Mouse (Mus musculus) MN1 (cell line): ENCODE measurements at regions not wholly inside any gene's neighbourhood (a gene's known extent, or its start where the extent isn't known, plus 50 kb on each side); places are given as distances from the start of the nearest gene placed in this dataset.
A peak's percentile ranks its signal among the peaks of the same experiment; 100 is the strongest.

Experiments used
- DNase-seq: peaks from one replicate; pipeline ENCODE4 v3.0.0-alpha.2; 2016; ENCODE audit warnings: low spot score

DNA sequence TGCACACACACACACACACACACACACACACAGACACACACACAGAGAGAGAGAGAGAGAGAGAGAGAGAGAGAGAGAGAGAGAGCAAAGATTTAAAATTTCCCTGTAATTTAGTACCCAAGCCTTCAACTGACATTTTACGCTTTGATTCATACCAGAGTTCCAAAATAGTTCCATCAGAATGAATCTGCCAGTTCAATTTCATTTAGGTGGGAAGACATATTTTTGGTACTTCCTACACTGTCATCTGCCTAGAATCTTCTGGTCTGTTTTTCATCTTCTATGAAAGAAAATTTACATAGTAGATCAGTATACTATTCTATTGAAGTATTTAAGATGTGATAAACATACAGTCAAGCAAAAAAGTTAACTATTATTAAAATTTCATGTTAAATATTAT, 1177.4 kb downstream of the Zpld1 start:
- DNase-seq, result no peak

- no peak for DNase-seq
Measured at GRCm38 (mm10) chr16:54098696-54099095, 1199.1 kb downstream of the Zpld1 start.

DNA sequence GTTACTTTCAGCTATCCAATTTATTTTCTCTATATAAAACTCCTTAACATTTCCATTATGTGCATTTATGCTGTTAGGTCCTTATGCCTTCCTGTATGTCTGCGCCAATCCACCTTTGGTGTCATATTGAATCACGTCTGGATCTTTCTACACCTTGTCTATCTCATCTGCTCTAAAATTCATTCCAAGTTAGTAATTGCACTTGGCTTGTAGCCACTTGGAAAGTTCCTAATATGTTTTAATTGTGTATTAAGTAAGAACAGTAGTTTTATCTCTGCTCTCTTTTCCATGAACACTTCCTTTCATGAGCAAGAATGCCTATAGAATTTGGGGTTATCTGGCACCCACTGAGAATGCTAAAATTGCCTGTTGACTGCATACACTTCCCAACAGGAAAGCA, 1205.6 kb downstream of the Zpld1 start:
- no peak for DNase-seq

DNA sequence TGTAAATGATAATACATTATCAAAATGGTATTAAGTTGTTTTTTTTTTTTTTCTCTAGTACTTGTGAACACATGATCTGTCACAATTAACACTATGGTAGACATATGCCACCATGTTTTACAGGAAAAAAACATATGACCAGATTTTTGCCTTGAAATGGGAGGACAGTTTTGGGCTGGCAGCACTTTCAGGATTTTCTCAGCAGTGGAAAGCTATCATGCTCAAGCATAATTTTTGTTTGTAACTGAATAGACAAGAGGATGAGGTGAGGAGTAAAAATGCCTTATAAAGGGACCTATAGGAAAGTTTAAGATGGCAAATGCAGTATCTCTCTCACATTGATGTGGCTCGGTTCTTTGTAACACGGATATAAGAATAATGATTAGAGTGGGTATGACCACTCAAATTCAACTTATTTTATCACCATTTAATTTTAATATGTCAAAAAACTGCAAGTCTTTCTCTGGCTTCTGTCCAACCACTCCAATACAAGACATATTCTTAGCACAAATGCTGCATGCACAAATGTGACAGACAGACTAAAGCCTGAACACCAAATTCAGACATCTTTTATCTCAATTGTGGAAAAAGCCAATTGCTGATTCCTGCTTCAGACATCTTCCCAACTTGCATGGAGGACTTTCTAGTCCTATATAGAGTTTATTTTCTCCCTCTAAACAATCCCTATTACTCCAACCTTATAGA, 1206.6 kb downstream of the Zpld1 start:
- DNase-seq, result no peak

- DNase-seq, result no peak
Measured at GRCm38 (mm10) chr16:54080518-54080917, 1217.3 kb downstream of the Zpld1 start.

GRCm38 (mm10) chr16:54047836-54048235, 1250.0 kb downstream of the Zpld1 start:
- DNase-seq, result no peak

DNA sequence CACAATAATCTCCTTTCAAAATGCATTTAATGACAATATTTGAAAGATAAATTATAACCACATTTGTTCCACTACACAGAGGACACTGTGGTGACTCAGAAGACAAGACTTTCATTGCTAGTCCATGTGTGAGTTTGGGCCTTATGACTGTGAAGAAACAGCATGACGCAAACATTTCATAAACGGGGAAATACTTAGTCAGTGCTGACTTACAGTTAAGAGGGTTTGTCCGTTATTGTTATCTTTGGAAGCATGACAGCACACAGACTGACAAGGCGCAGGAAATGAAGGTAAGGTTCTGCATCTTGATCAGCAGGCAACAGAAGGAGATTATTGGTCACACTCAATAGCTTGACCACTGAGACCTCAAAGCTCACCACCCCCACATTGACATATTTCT, 1255.8 kb downstream of the Zpld1 start:
- peak; percentile 6 for DNase-seq

DNA sequence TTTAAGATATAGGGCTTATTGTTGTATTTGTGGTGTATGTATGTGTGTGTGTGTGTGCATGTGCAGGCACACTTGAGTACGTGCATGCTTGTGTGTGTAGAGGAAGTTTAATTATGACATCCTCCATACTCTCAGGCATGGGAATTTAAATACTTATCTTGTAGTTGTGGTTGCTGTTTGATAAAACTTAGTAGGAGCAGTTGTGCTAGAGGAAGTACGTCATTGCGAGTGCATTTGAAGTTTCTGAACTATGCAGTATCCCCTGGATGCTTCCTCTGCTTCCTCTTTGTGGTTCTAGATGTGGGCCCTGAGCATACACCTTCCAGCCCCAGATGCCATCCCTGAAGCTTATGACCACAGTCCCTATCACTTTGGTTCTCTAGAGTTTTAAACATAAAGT, 1281.5 kb downstream of the Zpld1 start:
- no peak for DNase-seq

- no peak for DNase-seq
Measured at GRCm38 (mm10) chr16:53973711-53974110, 1324.1 kb downstream of the Zpld1 start.

GRCm38 (mm10) chr16:53956646-53957045, 1341.1 kb downstream of the Zpld1 start:
- no peak for DNase-seq

DNA sequence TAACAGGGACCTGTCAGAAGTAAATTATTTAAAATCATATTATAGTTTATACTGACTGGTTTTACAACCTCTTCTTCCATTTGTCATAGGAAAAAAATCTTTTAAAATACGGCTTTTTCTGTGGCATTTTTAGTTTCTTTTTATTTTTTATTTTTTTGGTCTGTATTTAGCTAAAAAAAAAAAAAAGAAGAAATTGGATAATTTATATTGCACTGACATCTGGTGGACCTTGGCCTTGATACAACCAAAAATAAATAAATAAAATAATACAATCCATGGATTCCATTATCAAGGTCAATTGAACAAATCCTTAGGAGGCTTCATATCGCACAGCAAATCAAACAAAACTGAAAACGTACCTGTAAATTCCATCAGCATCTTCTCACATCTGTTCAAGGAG, 1352.5 kb downstream of the Zpld1 start:
- DNase-seq, result no peak

GRCm38 (mm10) chr16:53915794-53916193, 1382.0 kb downstream of the Zpld1 start:
- no peak for DNase-seq

- DNase-seq, result no peak
Measured at GRCm38 (mm10) chr16:53907125-53907524, 1390.7 kb downstream of the Zpld1 start.

DNA sequence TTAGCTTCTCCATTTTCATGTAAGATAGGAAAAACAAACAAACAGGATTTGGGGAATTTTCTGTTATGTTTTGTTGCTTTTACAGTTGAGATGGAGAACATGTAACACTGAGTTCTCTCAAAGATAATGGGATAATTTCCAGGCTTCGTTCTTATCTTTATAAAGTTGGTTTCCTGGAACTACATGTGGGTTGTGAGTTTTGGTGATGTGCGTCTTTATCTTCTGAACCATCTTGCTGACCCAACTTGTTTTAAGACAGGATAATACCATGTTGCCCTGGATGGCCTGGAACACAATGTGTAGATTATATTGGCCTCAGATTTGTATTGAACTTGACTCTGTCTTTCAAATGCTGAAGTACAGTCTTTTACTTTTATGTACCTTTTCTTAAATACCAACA, 1394.0 kb downstream of the Zpld1 start:
- no peak for DNase-seq

DNA sequence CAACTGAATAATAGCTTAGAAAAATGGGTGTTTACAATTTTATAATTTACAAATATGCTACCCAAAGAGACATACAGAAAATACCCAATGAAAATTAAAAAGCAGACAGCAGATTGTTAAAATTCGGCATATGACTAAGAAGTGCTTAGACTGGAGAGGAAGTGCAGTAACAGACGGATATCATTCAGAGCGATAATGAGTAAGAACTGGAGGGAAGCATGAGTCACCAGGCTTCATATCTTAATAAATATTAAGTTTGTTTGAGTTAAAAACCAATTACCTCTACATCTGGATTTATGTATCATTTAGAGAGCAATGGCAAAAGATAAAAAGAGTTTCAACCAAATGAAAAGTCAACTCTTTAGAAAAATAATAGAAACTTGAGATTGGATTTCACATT, 1413.5 kb upstream of the Alcam start:
- no peak for DNase-seq

DNA sequence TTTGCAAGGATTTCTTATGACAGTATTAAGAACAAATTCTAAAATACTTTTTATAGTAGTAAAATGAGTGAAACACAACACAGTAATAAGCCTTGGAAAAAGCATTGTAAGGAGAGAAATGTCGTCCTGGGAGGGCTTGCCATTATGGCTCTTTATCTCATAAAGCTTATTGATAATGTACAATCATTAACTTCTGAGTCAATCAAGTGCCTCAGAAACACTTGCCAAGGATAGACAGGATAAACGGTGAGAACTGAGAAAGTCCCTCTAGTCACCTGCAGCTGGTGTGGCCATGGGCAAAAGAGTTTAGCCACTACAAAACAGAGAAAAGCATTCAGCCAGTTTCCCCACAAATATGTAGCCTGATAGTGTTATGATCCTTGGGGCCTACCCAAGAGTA, 1386.8 kb upstream of the Alcam start:
- DNase-seq, result no peak
